9 mouse cellular contexts compared by ENCODE assay signal in genomic region chr17:35064951-35065947, GRCm38 (mm10). TPM values are rescaled to one million over a fixed set of nuclear protein-coding genes. Genes with fewer than 3 reads are reported as not detected.
DNase-seq lines count a peak whose midpoint lies in the region; ATAC-seq and TF ChIP-seq lines count a peak whose summit lies in the region.
"Had no signal": no experiment of that assay in that cellular context is flagged by ENCODE, and none has a peak within 500 bp of the region (broad histone marks: within the 10 kb centered on the region; RNA-seq: fewer than 3 reads in every experiment).

Ly6g6c (plus strand) TSS chr17:35065388.

- H3K9ac ChIP-seq in kidney, embryonic 15.5 days: peak within 1 kb of the TSS; percentile 40
- peak within 1 kb of the TSS; percentile 46 for H3K9ac ChIP-seq in stomach, embryonic 14.5 days (replicated peaks; ENCODE audit: low read depth, low read length)

- ATAC-seq in common myeloid progenitor, adult 5-6 weeks (replicated peaks; ENCODE audit: low read depth, poor library complexity, severe bottlenecking): peak; percentile 37
- peak; percentile 72 for ATAC-seq in kidney, embryonic 15.5 days (replicated peaks; ENCODE audit: low FRiP score)
- ATAC-seq in stomach, embryonic 14.5 days (ENCODE audit: insufficient number of reproducible peaks, insufficient read depth, low FRiP score, low read depth): peak; percentile 80

- no peaks in the 10 kb centered on the region for H3K9me3 ChIP-seq in heart, embryonic 10.5 days
- no peaks in the 10 kb centered on the region for H3K9me3 ChIP-seq in kidney, embryonic 15.5 days (replicated peaks)
- no peaks in the 10 kb centered on the region for H3K9me3 ChIP-seq in stomach, embryonic 14.5 days (ENCODE audit: control insufficient read depth, low read depth, low read length)

- peak; percentile 38; the same call in 1 of the 2 replicates for TF ChIP-seq POLR2A in cerebellum, adult 2 months (IDR thresholded peaks at IDR 0.05; ENCODE audit: borderline replicate concordance, insufficient read depth, low read length)

- peak; percentile 72 to 77 for DNase-seq in cerebellum, adult 2 months
- no peak for DNase-seq in cerebellum, adult 8-10 months
- no peak for DNase-seq in heart, embryonic 10.5 days (ENCODE audit: low spot score)
- peak; percentile 72 for DNase-seq in lung, postnatal 14 days
- no peak for DNase-seq in layer of hippocampus, adult 9-11 months

- peaks cover 28% of the 10 kb centered on the region for H3K36me3 ChIP-seq in heart, embryonic 10.5 days
- peaks cover 30% of the 10 kb centered on the region for H3K36me3 ChIP-seq in kidney, embryonic 15.5 days
- H3K36me3 ChIP-seq in stomach, embryonic 14.5 days (ENCODE audit: control insufficient read depth, insufficient read depth, low read length): peaks cover 16% of the 10 kb centered on the region

- no peaks in the 10 kb centered on the region for H3K27me3 ChIP-seq in cerebellum, adult 2 months (ENCODE audit: control insufficient read depth, insufficient read depth, low read length)
- H3K27me3 ChIP-seq in heart, embryonic 10.5 days (ENCODE audit: insufficient read depth, poor library complexity, severe bottlenecking): peaks cover 69% of the 10 kb centered on the region
- H3K27me3 ChIP-seq in kidney, embryonic 15.5 days: peaks cover 22% of the 10 kb centered on the region
- no peaks in the 10 kb centered on the region for H3K27me3 ChIP-seq in stomach, embryonic 14.5 days (ENCODE audit: control insufficient read depth, insufficient read depth, low read length)

- peaks cover 45% of the 10 kb centered on the region for H3K4me1 ChIP-seq in cerebellum, adult 2 months (ENCODE audit: control insufficient read depth, insufficient read depth, low read length)
- H3K4me1 ChIP-seq in heart, embryonic 10.5 days: peaks cover 33% of the 10 kb centered on the region
- peaks cover 43% of the 10 kb centered on the region for H3K4me1 ChIP-seq in kidney, embryonic 15.5 days
- peaks cover 25% of the 10 kb centered on the region for H3K4me1 ChIP-seq in stomach, embryonic 14.5 days (ENCODE audit: control insufficient read depth, insufficient read depth, low read length)

- TF ChIP-seq CTCF in cerebellum, adult 2 months (IDR thresholded peaks at IDR 0.05; ENCODE audit: borderline replicate concordance, insufficient read depth, low read depth, low read length): no peak

- H3K4me2 ChIP-seq in kidney, embryonic 15.5 days: peak within 1 kb of the TSS; percentile 76
- H3K4me2 ChIP-seq in stomach, embryonic 14.5 days (replicated peaks; ENCODE audit: low read depth, low read length): peak within 1 kb of the TSS; percentile 51

- 9% methylated on average over 48 of the region's 48 CpGs for WGBS in cerebellum, adult 2 months
- under 1% methylated on average over 48 of the region's 48 CpGs for WGBS in heart, embryonic 10.5 days
- 2% methylated on average over 48 of the region's 48 CpGs for WGBS in kidney, embryonic 15.5 days
- 2% methylated on average over 48 of the region's 48 CpGs for WGBS in stomach, embryonic 14.5 days

- peak within 1 kb of the TSS; percentile 45 for H3K4me3 ChIP-seq in cerebellum, adult 2 months (replicated peaks; ENCODE audit: insufficient read depth, low read depth, low read length)
- H3K4me3 ChIP-seq in heart, embryonic 10.5 days: peak within 1 kb of the TSS; percentile 56
- peak within 1 kb of the TSS; percentile 37 for H3K4me3 ChIP-seq in kidney, embryonic 15.5 days (replicated peaks)
- H3K4me3 ChIP-seq in stomach, embryonic 14.5 days (ENCODE audit: low read depth, low read length): peak within 1 kb of the TSS; percentile 25
- H3K4me3 ChIP-seq: myocyte had no signal

- peak within 1 kb of the TSS; percentile 82 for H3K27ac ChIP-seq in cerebellum, adult 2 months (ENCODE audit: insufficient read depth, low read length)
- peak within 1 kb of the TSS; percentile 69 for H3K27ac ChIP-seq in heart, embryonic 10.5 days
- peak within 1 kb of the TSS; percentile 78 for H3K27ac ChIP-seq in kidney, embryonic 15.5 days
- H3K27ac ChIP-seq in stomach, embryonic 14.5 days (ENCODE audit: low read length): peak within 1 kb of the TSS; percentile 86

RNA-seq across cellular contexts. Expression of gene Ly6g6c, which starts in this region (rescaled TPM):
- 0.11 and 0.15 TPM in 2 replicates for polyA plus RNA-seq in cerebellum, adult 2 months (2012; rRNA removed)
- not detected in 2 replicates for total RNA-seq in common myeloid progenitor, adult 5-6 weeks (2017)
- polyA plus RNA-seq in heart, embryonic 10.5 days (2016; fragmentation: Nextera tagmentation; extraction: Ambion mirVana): not detected in 2 replicates
- 1.6 TPM in 1 of 2 replicates, not detected in the other for polyA plus RNA-seq in kidney, embryonic 15.5 days (2015; fragmentation: Nextera tagmentation; extraction: Ambion mirVana)
- polyA plus RNA-seq in stomach, embryonic 14.5 days (2014; fragmentation: Nextera tagmentation; extraction: Ambion mirVana): 0.30 and 0.63 TPM in 2 replicates

Comparison
In these comparisons a context has a peak if more than half of its experiments do, and no peak if none do; other contexts are left out.
1. Peak in DNase-seq, H3K4me3 ChIP-seq and H3K27ac ChIP-seq in cerebellum, adult 2 months; RNA of the gene not detected or under 1 TPM.
2. Peak in ATAC-seq in common myeloid progenitor, adult 5-6 weeks; RNA of the gene not detected or under 1 TPM.
3. Peak in ATAC-seq, H3K4me3 ChIP-seq, H3K27ac ChIP-seq, H3K9ac ChIP-seq and H3K4me2 ChIP-seq in stomach, embryonic 14.5 days; RNA of the gene not detected or under 1 TPM.